Mouse (Mus musculus): ENCODE data around the gene Pcdh9. TPM values are rescaled to one million over a fixed set of nuclear protein-coding genes. Genes with fewer than 3 reads are reported as not detected.

The Pcdh9 gene
- polyA plus RNA-seq, 1 experiment: 71.3 TPM

DNA sequence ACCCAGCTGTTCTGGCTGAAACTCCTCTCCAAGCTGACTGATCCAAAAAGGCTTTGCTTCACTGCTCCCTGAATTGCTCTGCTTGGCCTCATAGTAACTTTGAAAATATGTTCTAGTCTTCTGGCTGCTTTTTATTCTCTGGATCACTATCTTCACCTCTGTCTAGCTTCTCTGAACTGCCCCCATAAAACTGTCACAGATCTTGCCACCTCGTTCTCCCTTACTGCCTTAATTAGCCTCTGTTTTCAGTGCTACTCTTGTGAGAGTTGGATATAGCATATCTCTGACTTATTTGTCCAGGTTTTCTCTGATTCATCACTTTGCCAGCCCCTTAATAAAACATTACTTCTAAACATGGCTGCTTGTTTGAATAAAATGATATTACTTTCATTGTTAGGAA is 481.2 kb downstream of the Pcdh9 start:
- Histone ChIP-seq H3K4me3 (replicated peaks; ENCODE audit: insufficient read depth, low read depth, low read length) (no peak overlapping the region), H3K27ac (ENCODE audit: insufficient read depth, low read length) (no peak overlapping the region), H3K27me3 (ENCODE audit: control insufficient read depth, insufficient read depth, low read length) (no peaks in the 10 kb centered on the region), H3K4me1 (ENCODE audit: control insufficient read depth, insufficient read depth, low read length) (no peaks in the 10 kb centered on the region; the same call in 1 of the 2 replicates)
- no peak for DNase-seq
- 85% methylated on average over 1 of the region's 1 CpGs for WGBS
- TF ChIP-seq CTCF (IDR thresholded peaks at IDR 0.05; ENCODE audit: borderline replicate concordance, insufficient read depth, low read depth, low read length): no peak
- TF ChIP-seq POLR2A (IDR thresholded peaks at IDR 0.05; ENCODE audit: borderline replicate concordance, insufficient read depth, low read length): no peak

DNA sequence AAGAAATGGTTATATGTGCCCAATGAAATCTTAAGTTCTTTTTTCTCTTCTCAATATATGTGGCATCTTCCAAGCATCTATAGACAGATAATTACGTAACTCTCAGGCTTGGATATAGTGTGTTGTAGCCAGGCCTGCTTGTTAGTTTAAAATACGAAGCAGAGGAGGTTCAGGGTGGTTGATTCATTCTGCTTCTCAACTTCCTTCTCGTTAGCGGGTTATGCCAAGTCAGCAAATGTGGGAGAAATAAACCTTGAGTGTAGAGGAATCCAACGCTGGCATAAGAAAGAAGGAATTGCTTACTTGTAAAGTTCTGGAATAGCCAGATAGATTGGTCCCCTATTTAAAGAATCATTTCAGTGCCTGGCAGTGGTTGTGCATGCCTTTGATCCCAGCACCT is 482.7 kb downstream of the Pcdh9 start:
- no peak for DNase-seq
- 91% methylated on average over 5 of the region's 5 CpGs for WGBS
- H3K27ac ChIP-seq (ENCODE audit: insufficient read depth, low read length): no peak overlapping the region
- TF ChIP-seq CTCF (IDR thresholded peaks at IDR 0.05; ENCODE audit: borderline replicate concordance, insufficient read depth, low read depth, low read length) (no peak), POLR2A (IDR thresholded peaks at IDR 0.05; ENCODE audit: borderline replicate concordance, insufficient read depth, low read length) (no peak)
- no peaks in the 10 kb centered on the region for H3K27me3 ChIP-seq (ENCODE audit: control insufficient read depth, insufficient read depth, low read length)
- no peaks in the 10 kb centered on the region for H3K4me1 ChIP-seq (ENCODE audit: control insufficient read depth, insufficient read depth, low read length)
- no peak overlapping the region for H3K4me3 ChIP-seq (replicated peaks; ENCODE audit: insufficient read depth, low read depth, low read length)

DNA sequence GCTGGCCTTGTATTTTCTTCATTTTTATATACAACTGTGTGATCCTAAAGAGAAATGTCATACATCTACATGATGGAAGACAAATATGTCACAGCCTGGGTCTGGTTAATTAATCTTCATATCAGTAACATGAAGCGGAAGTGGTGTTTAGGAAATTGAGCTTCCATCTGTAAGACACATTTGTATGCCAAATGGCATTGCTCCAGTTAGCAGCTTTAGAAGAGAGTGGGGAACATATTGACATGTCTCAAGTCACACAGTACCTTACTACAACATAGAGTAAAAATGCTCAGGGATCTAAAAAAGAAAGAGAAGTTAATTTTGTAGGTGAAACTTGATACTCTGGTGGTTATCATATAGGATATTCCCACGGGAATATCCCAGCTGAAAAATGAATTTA is 505.4 kb downstream of the Pcdh9 start:
- WGBS: 56% methylated on average over 2 of the region's 2 CpGs
- no peaks in the 10 kb centered on the region for H3K27me3 ChIP-seq (ENCODE audit: control insufficient read depth, insufficient read depth, low read length)
- no peak overlapping the region for H3K4me3 ChIP-seq (replicated peaks; ENCODE audit: insufficient read depth, low read depth, low read length)
- H3K27ac ChIP-seq (ENCODE audit: insufficient read depth, low read length): no peak overlapping the region
- H3K4me1 ChIP-seq (ENCODE audit: control insufficient read depth, insufficient read depth, low read length): no peaks in the 10 kb centered on the region
- no peak for TF ChIP-seq CTCF (IDR thresholded peaks at IDR 0.05; ENCODE audit: borderline replicate concordance, insufficient read depth, low read depth, low read length)
- no peak for TF ChIP-seq POLR2A (IDR thresholded peaks at IDR 0.05; ENCODE audit: borderline replicate concordance, insufficient read depth, low read length)
- DNase-seq: peak in 1 of 2 experiments; percentile 37

DNA sequence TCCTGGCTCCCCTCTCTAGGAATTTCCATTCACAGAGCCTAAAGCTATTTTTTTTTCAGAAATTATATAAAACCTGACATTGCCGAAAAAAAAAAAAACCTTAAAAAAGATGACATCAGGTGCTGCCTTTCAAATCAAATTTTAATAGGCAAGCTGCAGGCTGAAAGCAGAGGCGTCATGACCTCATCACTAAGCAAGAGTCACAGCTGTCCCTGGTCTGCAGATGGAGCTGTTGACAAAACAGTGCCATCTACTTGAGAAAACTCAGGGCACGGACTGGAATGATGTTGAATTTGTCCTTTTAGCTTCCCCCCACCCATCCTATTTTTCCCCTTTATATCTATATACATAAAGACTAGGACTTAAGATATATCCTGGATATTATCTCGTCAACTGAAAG is 509.3 kb downstream of the Pcdh9 start:
- Histone ChIP-seq H3K27me3 (ENCODE audit: control insufficient read depth, insufficient read depth, low read length) (no peaks in the 10 kb centered on the region), H3K4me3 (replicated peaks; ENCODE audit: insufficient read depth, low read depth, low read length) (no peak overlapping the region), H3K27ac (ENCODE audit: insufficient read depth, low read length) (no peak overlapping the region), H3K4me1 (ENCODE audit: control insufficient read depth, insufficient read depth, low read length) (no peaks in the 10 kb centered on the region)
- DNase-seq: peak; percentile 21 to 51
- no peak for TF ChIP-seq POLR2A (IDR thresholded peaks at IDR 0.05; ENCODE audit: borderline replicate concordance, insufficient read depth, low read length)
- peak; percentile 62; the same call in 1 of the 2 replicates for TF ChIP-seq CTCF (IDR thresholded peaks at IDR 0.05; ENCODE audit: borderline replicate concordance, insufficient read depth, low read depth, low read length)
- 47% methylated on average over 4 of the region's 4 CpGs for WGBS

DNA sequence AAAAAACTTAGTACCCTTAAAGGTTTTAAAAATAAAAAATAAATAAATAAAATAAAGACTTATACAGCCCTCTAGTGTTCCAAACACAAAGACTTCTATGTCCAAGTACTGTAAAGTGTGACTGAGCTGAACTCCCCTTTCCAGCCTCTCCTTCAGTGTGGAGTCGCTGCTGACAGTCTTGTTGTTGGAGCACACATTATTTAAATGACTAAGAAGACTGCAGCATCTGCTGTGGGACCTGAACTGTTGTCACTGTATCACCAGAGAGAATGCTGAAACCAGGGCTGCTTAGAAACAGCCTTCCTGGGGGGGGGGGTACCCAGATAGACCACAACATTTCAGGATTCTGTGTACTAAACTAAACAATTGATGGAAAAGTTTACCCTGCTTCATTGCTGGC is 509.7 kb downstream of the Pcdh9 start:
- H3K4me1 ChIP-seq (ENCODE audit: control insufficient read depth, insufficient read depth, low read length): no peaks in the 10 kb centered on the region
- WGBS: 20% methylated on average over 1 of the region's 1 CpGs
- H3K27ac ChIP-seq (ENCODE audit: insufficient read depth, low read length): no peak overlapping the region
- H3K4me3 ChIP-seq (replicated peaks; ENCODE audit: insufficient read depth, low read depth, low read length): no peak overlapping the region
- no peak for DNase-seq
- H3K27me3 ChIP-seq (ENCODE audit: control insufficient read depth, insufficient read depth, low read length): no peaks in the 10 kb centered on the region
- no peak for TF ChIP-seq POLR2A (IDR thresholded peaks at IDR 0.05; ENCODE audit: borderline replicate concordance, insufficient read depth, low read length)
- no peak for TF ChIP-seq CTCF (IDR thresholded peaks at IDR 0.05; ENCODE audit: borderline replicate concordance, insufficient read depth, low read depth, low read length)

DNA sequence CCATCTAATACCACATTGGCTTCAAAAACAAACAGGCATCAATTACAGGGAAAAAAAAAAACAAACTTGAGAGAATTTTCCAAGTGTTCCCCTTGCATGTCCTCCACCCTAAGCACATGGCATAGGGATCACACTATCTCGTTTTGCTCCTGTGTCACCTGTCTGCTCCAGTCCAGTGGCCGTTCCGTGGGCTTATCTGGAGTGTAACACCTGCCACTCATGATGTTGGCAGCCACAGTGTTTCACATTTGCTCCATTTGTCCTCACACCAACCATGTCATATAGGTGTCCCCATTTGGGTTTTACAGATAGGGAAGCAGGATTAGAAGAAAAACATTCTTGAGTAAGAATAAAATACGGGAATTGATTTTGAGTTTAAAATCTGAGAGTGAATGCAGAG is 514.3 kb downstream of the Pcdh9 start:
- no peaks in the 10 kb centered on the region for H3K27me3 ChIP-seq (ENCODE audit: control insufficient read depth, insufficient read depth, low read length)
- no peak for TF ChIP-seq POLR2A (IDR thresholded peaks at IDR 0.05; ENCODE audit: borderline replicate concordance, insufficient read depth, low read length)
- no peak for TF ChIP-seq CTCF (IDR thresholded peaks at IDR 0.05; ENCODE audit: borderline replicate concordance, insufficient read depth, low read depth, low read length)
- H3K4me3 ChIP-seq (replicated peaks; ENCODE audit: insufficient read depth, low read depth, low read length): no peak overlapping the region
- no peak overlapping the region for H3K27ac ChIP-seq (ENCODE audit: insufficient read depth, low read length)
- H3K4me1 ChIP-seq (ENCODE audit: control insufficient read depth, insufficient read depth, low read length): no peaks in the 10 kb centered on the region
- DNase-seq: no peak
- WGBS: 65% methylated on average over 4 of the region's 4 CpGs

DNA sequence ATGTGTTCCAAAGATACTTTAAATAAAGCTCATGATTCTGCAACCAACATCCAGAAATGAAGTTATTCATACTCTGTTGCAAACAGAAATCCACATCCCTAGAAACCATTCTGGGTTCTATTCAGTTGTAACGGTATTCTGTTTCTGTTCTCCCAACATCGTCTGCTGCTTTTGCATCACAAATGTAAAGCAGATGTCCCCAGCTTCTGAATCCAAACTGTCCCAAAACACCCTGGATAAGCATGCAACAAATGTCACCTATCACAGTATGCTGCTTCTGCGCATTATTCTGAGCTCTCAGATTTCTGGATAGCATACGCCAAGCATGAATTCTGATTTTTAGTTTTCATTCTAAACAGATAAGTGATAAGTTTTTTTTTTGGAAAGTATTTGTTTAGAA is 516.3 kb downstream of the Pcdh9 start:
- WGBS: 85% methylated on average over 4 of the region's 4 CpGs
- Histone ChIP-seq H3K27me3 (ENCODE audit: control insufficient read depth, insufficient read depth, low read length) (no peaks in the 10 kb centered on the region), H3K4me3 (replicated peaks; ENCODE audit: insufficient read depth, low read depth, low read length) (no peak overlapping the region), H3K27ac (ENCODE audit: insufficient read depth, low read length) (no peak overlapping the region), H3K4me1 (ENCODE audit: control insufficient read depth, insufficient read depth, low read length) (no peaks in the 10 kb centered on the region)
- no peak for TF ChIP-seq POLR2A (IDR thresholded peaks at IDR 0.05; ENCODE audit: borderline replicate concordance, insufficient read depth, low read length)
- no peak for TF ChIP-seq CTCF (IDR thresholded peaks at IDR 0.05; ENCODE audit: borderline replicate concordance, insufficient read depth, low read depth, low read length)
- DNase-seq: no peak

DNA sequence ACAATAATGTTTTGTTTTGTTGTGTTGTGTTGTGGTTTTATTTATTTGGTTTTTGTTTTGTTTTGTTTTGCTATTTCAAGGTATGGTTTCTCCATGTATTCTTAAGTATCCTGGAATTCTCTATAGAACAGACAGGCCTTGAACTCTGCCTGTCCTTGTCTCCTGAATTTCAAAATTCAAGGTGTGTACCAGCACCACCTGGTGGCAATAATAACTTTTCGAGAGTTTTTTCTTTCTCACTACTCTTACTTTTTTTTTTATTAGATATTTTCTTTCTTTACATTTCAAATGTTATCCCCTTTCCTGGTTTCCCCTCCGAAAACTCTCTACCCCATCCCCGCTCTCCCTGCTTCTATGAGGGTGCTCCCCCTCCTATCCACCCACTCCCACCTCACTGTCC is 536.3 kb downstream of the Pcdh9 start:
- TF ChIP-seq CTCF (IDR thresholded peaks at IDR 0.05; ENCODE audit: borderline replicate concordance, insufficient read depth, low read depth, low read length) (no peak), POLR2A (IDR thresholded peaks at IDR 0.05; ENCODE audit: borderline replicate concordance, insufficient read depth, low read length) (no peak)
- 90% methylated on average over 3 of the region's 3 CpGs for WGBS

More for the DNA sequence above, 536.3 kb downstream of the Pcdh9 start:
- H3K4me3 ChIP-seq (replicated peaks; ENCODE audit: insufficient read depth, low read depth, low read length): no peak overlapping the region
- no peaks in the 10 kb centered on the region for H3K27me3 ChIP-seq (ENCODE audit: control insufficient read depth, insufficient read depth, low read length)
- DNase-seq: no peak
- H3K4me1 ChIP-seq (ENCODE audit: control insufficient read depth, insufficient read depth, low read length): no peaks in the 10 kb centered on the region; the same call in 1 of the 2 replicates
- H3K27ac ChIP-seq (ENCODE audit: insufficient read depth, low read length): no peak overlapping the region

Measured in cerebellum, adult 2 months (tissue).